Mouse (Mus musculus): Measurements from ENCODE around the gene Hspa4.

GRCm38 (mm10) chr11:53290871-53291270 lies 9.4 kb downstream of the Hspa4 start:
- TF ChIP-seq POLR2A (IDR thresholded peaks at IDR 0.05; ENCODE audit: low read depth, low read length) (no peak), CTCF (IDR thresholded peaks at IDR 0.05; ENCODE audit: borderline replicate concordance, insufficient read depth, low read length) (no peak)

Measured in embryonic fibroblast, embryonic 13.5 days (primary cell).